7 mouse cellular contexts compared by ENCODE assay signal in genomic region chr12:55433802-55434435, GRCm38 (mm10). TPM values are rescaled to one million over a fixed set of nuclear protein-coding genes. Genes with fewer than 3 reads are reported as not detected.
DNase-seq lines count a peak whose midpoint lies in the region; ATAC-seq lines count a peak whose summit lies in the region.

No protein-coding gene starts in this region.

- peak overlapping the region; percentile 34; the same call in 1 of the 2 replicates for H3K27ac ChIP-seq in intestine, embryonic 16.5 days (ENCODE audit: low read length)
- peak overlapping the region; percentile 27; the same call in 1 of the 2 replicates for H3K27ac ChIP-seq in stomach, embryonic 14.5 days (ENCODE audit: low read length)
- H3K27ac ChIP-seq in midbrain, embryonic 13.5 days, result no peak overlapping the region

- ATAC-seq in activated CD4-positive, CD25-positive, alpha-beta regulatory T cell, adult 4 months, result peak; percentile 38
- peak; percentile 41; the same call in 1 of the 2 replicates for ATAC-seq in intestine, embryonic 16.5 days
- ATAC-seq in stomach, embryonic 14.5 days (ENCODE audit: insufficient number of reproducible peaks, insufficient read depth, low FRiP score, low read depth), result peak; percentile 53; the same call in 1 of the 2 replicates
- no peak for ATAC-seq in midbrain, embryonic 13.5 days

- no peak overlapping the region for H3K4me3 ChIP-seq in intestine, embryonic 16.5 days (ENCODE audit: low read length)
- H3K4me3 ChIP-seq in stomach, embryonic 14.5 days (ENCODE audit: low read depth, low read length), result no peak overlapping the region
- no peak overlapping the region for H3K4me3 ChIP-seq in midbrain, embryonic 13.5 days (replicated peaks)

- no peaks in the 10 kb centered on the region for H3K27me3 ChIP-seq in intestine, embryonic 16.5 days (replicated peaks; ENCODE audit: control insufficient read depth, insufficient read depth, low read length)
- no peaks in the 10 kb centered on the region for H3K27me3 ChIP-seq in stomach, embryonic 14.5 days (ENCODE audit: control insufficient read depth, insufficient read depth, low read length)
- no peaks in the 10 kb centered on the region for H3K27me3 ChIP-seq in midbrain, embryonic 13.5 days

- peaks cover 26% of the 10 kb centered on the region for H3K4me1 ChIP-seq in intestine, embryonic 16.5 days (ENCODE audit: control insufficient read depth, insufficient read depth, low read length)
- H3K4me1 ChIP-seq in stomach, embryonic 14.5 days (ENCODE audit: control insufficient read depth, insufficient read depth, low read length), result peaks cover 17% of the 10 kb centered on the region
- peaks cover 16% of the 10 kb centered on the region for H3K4me1 ChIP-seq in midbrain, embryonic 13.5 days (replicated peaks)

- no peak overlapping the region for H3K9ac ChIP-seq in intestine, embryonic 16.5 days (ENCODE audit: low read depth, low read length)
- no peak overlapping the region for H3K9ac ChIP-seq in stomach, embryonic 14.5 days (replicated peaks; ENCODE audit: low read depth, low read length)
- H3K9ac ChIP-seq in midbrain, embryonic 13.5 days (replicated peaks), result no peak overlapping the region

- 35% methylated on average over 8 of the region's 8 CpGs for WGBS in intestine, embryonic 16.5 days
- WGBS in stomach, embryonic 14.5 days, result 45% methylated on average over 8 of the region's 8 CpGs
- WGBS in midbrain, embryonic 13.5 days, result 40% methylated on average over 8 of the region's 8 CpGs

- intact Hi-C loops in left cerebral cortex, postnatal 25 days (cut with DNase I), result no loop called here

- peak; percentile 50 to 67 for DNase-seq in lung, adult 18-20 months
- no peak for DNase-seq in lung, postnatal 14 days
- no peak for DNase-seq in left cerebral cortex, postnatal 25 days (ENCODE audit: low spot score in 2 of 2)

- H3K9me3 ChIP-seq in intestine, embryonic 16.5 days (ENCODE audit: control insufficient read depth, low read length), result no peaks in the 10 kb centered on the region
- H3K9me3 ChIP-seq in stomach, embryonic 14.5 days (ENCODE audit: control insufficient read depth, low read depth, low read length), result no peaks in the 10 kb centered on the region
- no peaks in the 10 kb centered on the region for H3K9me3 ChIP-seq in midbrain, embryonic 13.5 days

- H3K4me2 ChIP-seq in intestine, embryonic 16.5 days (ENCODE audit: low read depth, low read length), result 0 out of 2 replicates have a peak overlapping the region, but pooled peaks have one; percentile 20
- H3K4me2 ChIP-seq in stomach, embryonic 14.5 days (replicated peaks; ENCODE audit: low read depth, low read length), result no peak overlapping the region
- H3K4me2 ChIP-seq in midbrain, embryonic 13.5 days (replicated peaks), result no peak overlapping the region

- H3K36me3 ChIP-seq in intestine, embryonic 16.5 days (ENCODE audit: control insufficient read depth, insufficient read depth, low read length), result no peaks in the 10 kb centered on the region
- H3K36me3 ChIP-seq in stomach, embryonic 14.5 days (ENCODE audit: control insufficient read depth, insufficient read depth, low read length), result no peaks in the 10 kb centered on the region
- H3K36me3 ChIP-seq in midbrain, embryonic 13.5 days, result no peaks in the 10 kb centered on the region

RNA-seq across cellular contexts. Expression of gene Psma6, which starts 49.9 kb away (rescaled TPM):
- polyA plus RNA-seq in activated CD4-positive, CD25-positive, alpha-beta regulatory T cell, adult 4 months (2017; shearing (Covaris generic)), result 100 to 1,000 TPM; 282 to 307 TPM
- 375 and 407 TPM in 2 replicates for polyA plus RNA-seq in intestine, embryonic 16.5 days (2015; fragmentation: Nextera tagmentation; extraction: Ambion mirVana)
- polyA plus RNA-seq in stomach, embryonic 14.5 days (2014; fragmentation: Nextera tagmentation; extraction: Ambion mirVana), result 421 and 424 TPM in 2 replicates
- 100 to 1,000 TPM; 144 to 145 TPM for total RNA-seq in left cerebral cortex, postnatal 25 days (2021)
- polyA plus RNA-seq in midbrain, embryonic 13.5 days (2015; fragmentation: Nextera tagmentation; extraction: Ambion mirVana), result 464 and 465 TPM in 2 replicates

RNA-seq across cellular contexts. Expression of gene Nfkbia, which starts 58.5 kb away (rescaled TPM):
- 100 to 1,000 TPM; 513 to 551 TPM for polyA plus RNA-seq in activated CD4-positive, CD25-positive, alpha-beta regulatory T cell, adult 4 months (2017; shearing (Covaris generic))
- 75.5 and 83.8 TPM in 2 replicates for polyA plus RNA-seq in intestine, embryonic 16.5 days (2015; fragmentation: Nextera tagmentation; extraction: Ambion mirVana)
- polyA plus RNA-seq in stomach, embryonic 14.5 days (2014; fragmentation: Nextera tagmentation; extraction: Ambion mirVana), result 91.8 and 95.4 TPM in 2 replicates
- 10 to 100 TPM; 28.5 to 31.7 TPM for total RNA-seq in left cerebral cortex, postnatal 25 days (2021)
- polyA plus RNA-seq in midbrain, embryonic 13.5 days (2015; fragmentation: Nextera tagmentation; extraction: Ambion mirVana), result 48.8 and 52.9 TPM in 2 replicates

Comparison
In these comparisons a context has a peak if more than half of its experiments do, and no peak if none do; other contexts are left out.
1. DNase-seq: peak in lung, adult 18-20 months (2 of 2); none in lung, postnatal 14 days (single experiment) and left cerebral cortex, postnatal 25 days (0 of 2).